Mouse (Mus musculus): ENCODE measurements at regions not wholly inside any gene's neighbourhood (a gene's known extent, or its start where the extent isn't known, plus 50 kb on each side); places are given as distances from the start of the nearest gene placed in this dataset.

- H3K4me2 ChIP-seq = no peak overlapping the region
- no peak overlapping the region for H3K9ac ChIP-seq
- no peaks in the 10 kb centered on the region for H3K27me3 ChIP-seq (replicated peaks)
- H3K36me3 ChIP-seq (replicated peaks) = no peaks in the 10 kb centered on the region
- H3K4me1 ChIP-seq = peaks cover 24% of the 10 kb centered on the region
- H3K9me3 ChIP-seq = no peaks in the 10 kb centered on the region
- WGBS = 32% methylated on average over 5 of the region's 5 CpGs
- ATAC-seq (replicated peaks) = no peak
- no peak overlapping the region for H3K4me3 ChIP-seq
- peak overlapping the region; percentile 26; the same call in 1 of the 2 replicates for H3K27ac ChIP-seq
Observed at GRCm38 (mm10) chr6:89069108-89069507, 167.1 kb downstream of the Tpra1 start.

- ATAC-seq (replicated peaks) = no peak
- Histone ChIP-seq H3K4me1 (peaks cover 21% of the 10 kb centered on the region), H3K27ac (no peak overlapping the region), H3K4me3 (no peak overlapping the region), H3K4me2 (no peak overlapping the region), H3K36me3 (replicated peaks) (no peaks in the 10 kb centered on the region), H3K9ac (no peak overlapping the region), H3K27me3 (replicated peaks) (no peaks in the 10 kb centered on the region), H3K9me3 (no peaks in the 10 kb centered on the region)
- WGBS = 23% methylated on average over 3 of the region's 3 CpGs
Observed at GRCm38 (mm10) chr6:89070011-89070410, 168.0 kb downstream of the Tpra1 start.

GRCm38 (mm10) chr6:89071766-89072165 lies 169.7 kb downstream of the Tpra1 start:
- WGBS = 10% methylated on average over 2 of the region's 2 CpGs
- no peaks in the 10 kb centered on the region for H3K36me3 ChIP-seq (replicated peaks)
- H3K4me1 ChIP-seq = peaks cover 21% of the 10 kb centered on the region
- H3K27ac ChIP-seq = no peak overlapping the region
- no peak overlapping the region for H3K9ac ChIP-seq
- no peaks in the 10 kb centered on the region for H3K9me3 ChIP-seq
- ATAC-seq (replicated peaks) = no peak
- no peak overlapping the region for H3K4me3 ChIP-seq
- H3K27me3 ChIP-seq (replicated peaks) = no peaks in the 10 kb centered on the region
- H3K4me2 ChIP-seq = no peak overlapping the region

GRCm38 (mm10) chr6:89072569-89072968 lies 170.5 kb downstream of the Tpra1 start:
- H3K4me2 ChIP-seq = no peak overlapping the region
- H3K4me1 ChIP-seq = peaks cover 21% of the 10 kb centered on the region
- 0 out of 2 replicates have a peak, but pooled peaks have one; percentile 12 for ATAC-seq (replicated peaks)
- H3K4me3 ChIP-seq = no peak overlapping the region
- no peaks in the 10 kb centered on the region for H3K27me3 ChIP-seq (replicated peaks)
- no peak overlapping the region for H3K27ac ChIP-seq
- WGBS = 46% methylated on average over 2 of the region's 2 CpGs
- H3K36me3 ChIP-seq (replicated peaks) = no peaks in the 10 kb centered on the region
- no peaks in the 10 kb centered on the region for H3K9me3 ChIP-seq
- H3K9ac ChIP-seq = no peak overlapping the region

- ATAC-seq (replicated peaks) = no peak
- 72% methylated on average over 6 of the region's 6 CpGs for WGBS
- H3K27me3 ChIP-seq (replicated peaks) = no peaks in the 10 kb centered on the region
- no peak overlapping the region for H3K9ac ChIP-seq
- no peak overlapping the region for H3K4me3 ChIP-seq
- no peak overlapping the region for H3K4me2 ChIP-seq
- no peaks in the 10 kb centered on the region for H3K36me3 ChIP-seq (replicated peaks)
- no peak overlapping the region for H3K27ac ChIP-seq
- no peaks in the 10 kb centered on the region for H3K9me3 ChIP-seq
- H3K4me1 ChIP-seq = no peaks in the 10 kb centered on the region
Observed at GRCm38 (mm10) chr6:89081624-89082300, 179.7 kb downstream of the Tpra1 start.

GRCm38 (mm10) chr6:89084437-89084836 lies 182.4 kb downstream of the Tpra1 start:
- H3K4me2 ChIP-seq = no peak overlapping the region
- no peaks in the 10 kb centered on the region for H3K9me3 ChIP-seq
- no peak overlapping the region for H3K4me3 ChIP-seq
- no peak for ATAC-seq (replicated peaks)
- H3K36me3 ChIP-seq (replicated peaks) = no peaks in the 10 kb centered on the region
- no peaks in the 10 kb centered on the region for H3K27me3 ChIP-seq (replicated peaks)
- H3K4me1 ChIP-seq = no peaks in the 10 kb centered on the region
- no peak overlapping the region for H3K27ac ChIP-seq
- 93% methylated on average over 3 of the region's 3 CpGs for WGBS
- no peak overlapping the region for H3K9ac ChIP-seq

- no peak for ATAC-seq (replicated peaks)
- no peaks in the 10 kb centered on the region for H3K27me3 ChIP-seq (replicated peaks)
- H3K9me3 ChIP-seq = no peaks in the 10 kb centered on the region
- no peak overlapping the region for H3K9ac ChIP-seq
- no peak overlapping the region for H3K4me3 ChIP-seq
- no peak overlapping the region for H3K4me2 ChIP-seq
- no peaks in the 10 kb centered on the region for H3K4me1 ChIP-seq
- H3K27ac ChIP-seq = no peak overlapping the region
- no peaks in the 10 kb centered on the region for H3K36me3 ChIP-seq (replicated peaks)
- 86% methylated on average over 6 of the region's 6 CpGs for WGBS
Observed at GRCm38 (mm10) chr6:89085151-89085550, 183.1 kb downstream of the Tpra1 start.

GRCm38 (mm10) chr6:89087620-89088019 lies 185.6 kb downstream of the Tpra1 start:
- no peak overlapping the region for H3K4me3 ChIP-seq
- H3K4me2 ChIP-seq = no peak overlapping the region
- WGBS = 62% methylated on average over 4 of the region's 4 CpGs
- no peaks in the 10 kb centered on the region for H3K36me3 ChIP-seq (replicated peaks)
- ATAC-seq (replicated peaks) = no peak
- no peaks in the 10 kb centered on the region for H3K27me3 ChIP-seq (replicated peaks)
- no peak overlapping the region for H3K27ac ChIP-seq
- no peaks in the 10 kb centered on the region for H3K4me1 ChIP-seq
- no peak overlapping the region for H3K9ac ChIP-seq
- H3K9me3 ChIP-seq = no peaks in the 10 kb centered on the region

- no peaks in the 10 kb centered on the region for H3K4me1 ChIP-seq
- H3K27me3 ChIP-seq (replicated peaks) = no peaks in the 10 kb centered on the region
- ATAC-seq (replicated peaks) = no peak
- no peak overlapping the region for H3K27ac ChIP-seq
- 95% methylated on average over 5 of the region's 5 CpGs for WGBS
- H3K4me3 ChIP-seq = no peak overlapping the region
- H3K4me2 ChIP-seq = no peak overlapping the region
- no peak overlapping the region for H3K9ac ChIP-seq
- H3K9me3 ChIP-seq = no peaks in the 10 kb centered on the region
- H3K36me3 ChIP-seq (replicated peaks) = no peaks in the 10 kb centered on the region
Observed at GRCm38 (mm10) chr6:89090096-89090495, 188.0 kb downstream of the Tpra1 start.

GRCm38 (mm10) chr6:89095911-89096310 lies 193.9 kb downstream of the Tpra1 start:
- H3K4me2 ChIP-seq = no peak overlapping the region
- WGBS = 93% methylated on average over 14 of the region's 14 CpGs

GRCm38 (mm10) chr6:89097531-89097930 lies 195.5 kb downstream of the Tpra1 start:
- no peak overlapping the region for H3K4me3 ChIP-seq
- H3K9ac ChIP-seq = no peak overlapping the region
- no peaks in the 10 kb centered on the region for H3K27me3 ChIP-seq (replicated peaks)
- no peak overlapping the region for H3K27ac ChIP-seq
- H3K36me3 ChIP-seq (replicated peaks) = no peaks in the 10 kb centered on the region
- 88% methylated on average over 8 of the region's 8 CpGs for WGBS
- no peaks in the 10 kb centered on the region for H3K9me3 ChIP-seq
- ATAC-seq (replicated peaks) = no peak
- H3K4me2 ChIP-seq = no peak overlapping the region
- H3K4me1 ChIP-seq = no peaks in the 10 kb centered on the region

More at GRCm38 (mm10) chr6:89095911-89096310, 193.9 kb downstream of the Tpra1 start:
- no peak for ATAC-seq (replicated peaks)
- Histone ChIP-seq H3K27me3 (replicated peaks) (no peaks in the 10 kb centered on the region), H3K4me1 (no peaks in the 10 kb centered on the region), H3K9ac (no peak overlapping the region), H3K36me3 (replicated peaks) (no peaks in the 10 kb centered on the region), H3K4me3 (no peak overlapping the region), H3K9me3 (no peaks in the 10 kb centered on the region), H3K27ac (no peak overlapping the region)

GRCm38 (mm10) chr6:89119241-89119640 lies 217.2 kb downstream of the Tpra1 start:
- H3K27me3 ChIP-seq (replicated peaks) = no peaks in the 10 kb centered on the region
- no peak for ATAC-seq (replicated peaks)
- H3K36me3 ChIP-seq (replicated peaks) = no peaks in the 10 kb centered on the region
- 85% methylated on average over 1 of the region's 1 CpGs for WGBS
- H3K4me1 ChIP-seq = 0 out of 2 replicates have a peak, but pooled peaks cover 8% of the 10 kb centered on the region
- no peak overlapping the region for H3K4me2 ChIP-seq
- no peak overlapping the region for H3K27ac ChIP-seq
- no peak overlapping the region for H3K4me3 ChIP-seq
- H3K9me3 ChIP-seq = no peaks in the 10 kb centered on the region
- no peak overlapping the region for H3K9ac ChIP-seq

- H3K9me3 ChIP-seq = no peaks in the 10 kb centered on the region
- no peak overlapping the region for H3K27ac ChIP-seq
- H3K9ac ChIP-seq = no peak overlapping the region
- H3K36me3 ChIP-seq (replicated peaks) = no peaks in the 10 kb centered on the region
- ATAC-seq (replicated peaks) = peak; percentile 62; the same call in 1 of the 2 replicates
- H3K4me2 ChIP-seq = no peak overlapping the region
- 53% methylated on average over 4 of the region's 4 CpGs for WGBS
- H3K4me1 ChIP-seq = 0 out of 2 replicates have a peak, but pooled peaks cover 8% of the 10 kb centered on the region
- H3K4me3 ChIP-seq = no peak overlapping the region
- no peaks in the 10 kb centered on the region for H3K27me3 ChIP-seq (replicated peaks)
Observed at GRCm38 (mm10) chr6:89121023-89121745, 219.1 kb downstream of the Tpra1 start.
